Mouse (Mus musculus): ENCODE measurements at regions not wholly inside any gene's neighbourhood (a gene's known extent, or its start where the extent isn't known, plus 50 kb on each side); places are given as distances from the start of the nearest gene placed in this dataset.
"Not testable (repeated sequence)": the region's sequence is repeated elsewhere in the genome, so short reads cannot be mapped to it uniquely, and the experiment has no call there.

DNA sequence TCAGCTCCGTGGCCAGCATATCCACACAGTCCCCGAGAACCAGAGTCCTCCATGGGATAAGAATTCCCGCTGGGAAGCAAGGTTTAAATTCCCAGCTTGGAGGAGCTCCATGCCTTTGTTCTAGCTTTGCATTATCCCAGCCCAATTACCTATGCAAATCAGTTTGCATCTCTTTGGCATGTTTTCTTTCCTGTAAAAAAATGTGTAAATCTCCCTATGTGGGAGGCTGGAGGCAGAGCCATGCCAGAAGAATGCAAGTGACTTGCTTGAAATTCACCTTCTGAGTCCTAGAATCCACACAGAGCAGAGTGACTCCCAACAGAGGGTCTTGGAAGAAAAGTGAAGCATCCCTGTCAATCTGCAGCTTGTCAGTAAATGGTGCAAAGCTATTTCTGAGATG, 388.9 kb downstream of the Tcerg1l start:
- ATAC-seq, result no peak

DNA sequence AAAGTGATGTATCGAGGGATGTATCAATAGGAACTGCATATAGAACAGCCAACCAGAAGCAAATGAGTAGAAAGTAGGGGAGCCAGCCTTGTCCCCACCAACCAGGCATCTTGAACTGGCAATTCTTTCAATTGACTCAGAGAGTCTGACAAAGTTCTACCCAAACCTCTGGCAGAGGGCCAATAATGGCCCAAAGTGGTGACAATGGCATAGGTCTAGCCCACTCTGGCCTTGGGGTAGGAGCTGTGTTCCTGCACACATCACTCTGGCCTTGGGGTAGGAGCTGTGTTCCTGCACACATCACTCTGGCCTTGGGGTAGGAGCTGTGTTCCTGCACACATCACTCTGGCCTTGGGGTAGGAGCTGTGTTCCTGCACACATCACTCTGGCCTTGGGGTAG, 373.5 kb downstream of the Tcerg1l start:
- ATAC-seq, result not testable (repeated sequence)

DNA sequence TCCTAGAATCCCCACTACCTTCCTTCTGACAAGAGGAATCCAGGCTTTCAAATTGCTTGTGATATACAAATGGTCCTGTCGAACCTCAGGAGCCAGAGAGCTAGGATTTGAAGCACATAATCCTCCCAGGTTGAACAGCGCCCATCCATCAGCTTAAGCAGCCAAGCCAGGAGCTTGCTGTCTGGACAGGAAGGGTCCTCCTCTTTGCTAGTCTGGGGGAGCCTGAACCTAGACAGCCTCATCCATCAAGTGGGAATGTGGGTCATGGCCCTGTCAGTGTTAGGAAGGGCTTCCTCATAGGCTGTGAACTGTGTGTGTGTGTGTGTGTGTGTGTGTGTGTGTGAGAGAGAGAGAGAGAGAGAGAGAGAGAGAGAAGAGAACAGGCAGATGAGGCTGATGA, 345.8 kb downstream of the Tcerg1l start:
- ATAC-seq, result no peak

DNA sequence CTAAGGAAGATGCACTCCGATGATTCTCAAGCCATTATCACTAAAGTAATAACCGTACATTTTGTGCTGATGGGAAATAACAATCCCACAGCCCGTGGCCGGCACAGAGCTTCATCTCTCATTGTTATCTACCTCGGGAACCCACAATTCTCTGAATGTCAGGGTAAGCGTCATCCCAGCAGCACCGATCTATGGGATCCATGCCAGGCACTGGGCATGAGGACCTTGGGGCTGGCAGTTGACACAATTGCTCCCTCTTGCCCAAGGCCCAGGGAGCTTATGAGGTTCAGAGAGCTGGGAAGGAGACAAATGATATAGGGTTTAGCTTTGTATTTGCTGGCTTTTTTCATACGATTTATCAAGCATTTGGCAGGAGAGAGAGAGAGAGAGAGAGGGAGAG, 342.8 kb downstream of the Tcerg1l start:
- ATAC-seq, result no peak

DNA sequence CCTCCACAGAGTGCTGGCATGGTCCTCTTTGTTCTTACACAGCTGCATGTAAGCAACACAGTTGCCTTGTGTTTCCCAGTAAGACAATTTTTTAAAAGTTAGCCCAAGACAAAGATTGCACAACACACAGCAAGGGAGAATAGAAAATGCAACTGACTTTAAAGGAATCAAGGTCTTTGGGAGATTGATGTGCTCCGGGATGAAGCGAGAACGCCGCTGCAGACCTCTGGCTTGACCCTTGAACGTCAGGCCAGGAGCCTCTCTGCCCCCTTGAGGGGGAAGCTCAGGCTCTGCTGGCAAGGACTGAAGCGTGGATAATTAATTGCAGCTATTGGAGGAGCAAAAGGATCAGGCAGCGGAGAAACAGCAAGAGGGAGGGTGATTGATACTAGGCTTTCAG, 336.4 kb downstream of the Tcerg1l start:
- ATAC-seq, result no peak

DNA sequence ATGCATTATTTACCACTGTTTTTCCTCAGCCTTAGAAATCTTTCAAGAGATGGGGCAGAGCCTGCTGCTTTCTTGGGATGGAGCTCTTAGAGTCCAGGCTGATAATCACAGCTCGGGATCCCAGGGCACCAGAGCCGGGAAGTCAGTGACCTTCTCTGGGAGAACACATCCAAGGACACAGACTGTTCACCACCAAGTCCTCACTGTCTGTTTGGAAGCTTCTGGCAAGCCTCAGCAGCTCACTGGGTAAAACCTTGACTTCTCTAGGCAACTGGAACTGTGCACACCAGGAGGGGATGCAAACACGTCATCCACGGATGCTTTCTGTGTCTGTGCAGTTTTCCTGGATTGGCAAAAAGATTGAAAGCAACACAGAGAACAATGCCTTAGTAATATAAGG, 330.6 kb downstream of the Tcerg1l start:
- no peak for ATAC-seq

DNA sequence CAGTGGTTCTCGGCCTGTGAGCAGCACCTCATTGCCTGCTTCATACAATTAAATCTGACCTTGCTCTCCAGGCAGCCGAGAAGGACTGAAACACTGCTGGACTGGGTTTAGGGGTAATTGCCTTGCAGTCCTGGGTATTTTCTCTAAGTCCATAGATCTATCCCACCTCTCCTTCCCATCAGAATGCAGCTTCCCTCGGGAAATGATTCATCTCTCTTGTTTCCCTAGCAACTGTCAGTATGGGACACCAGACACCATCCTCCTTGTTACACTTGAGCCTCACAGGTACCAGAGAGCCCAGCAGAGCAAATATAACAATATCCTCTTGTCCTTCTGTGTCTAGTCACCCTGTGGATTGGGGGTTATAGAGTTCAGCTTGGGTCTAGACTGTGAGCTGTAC, 322.3 kb downstream of the Tcerg1l start:
- ATAC-seq, result no peak

DNA sequence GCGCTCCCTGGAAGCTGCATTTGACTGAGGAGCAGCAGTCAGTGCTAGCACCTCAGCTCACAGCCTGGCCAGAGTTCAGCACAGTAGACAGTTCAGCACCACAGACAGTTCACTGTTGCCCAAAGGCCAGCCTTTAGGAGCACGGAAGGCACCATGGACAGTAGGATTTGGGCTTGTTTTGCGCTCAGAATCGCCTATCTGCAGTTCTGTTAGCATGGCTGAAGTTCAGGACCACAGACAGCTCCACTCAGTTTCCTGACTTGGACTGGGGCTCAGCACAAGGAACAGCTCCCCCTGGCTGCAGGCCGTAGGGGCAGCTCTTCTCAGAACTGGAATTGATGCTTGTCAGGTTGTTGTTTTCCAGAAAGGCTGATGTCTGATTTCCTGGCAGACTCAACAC, 313.6 kb downstream of the Tcerg1l start:
- no peak for ATAC-seq

DNA sequence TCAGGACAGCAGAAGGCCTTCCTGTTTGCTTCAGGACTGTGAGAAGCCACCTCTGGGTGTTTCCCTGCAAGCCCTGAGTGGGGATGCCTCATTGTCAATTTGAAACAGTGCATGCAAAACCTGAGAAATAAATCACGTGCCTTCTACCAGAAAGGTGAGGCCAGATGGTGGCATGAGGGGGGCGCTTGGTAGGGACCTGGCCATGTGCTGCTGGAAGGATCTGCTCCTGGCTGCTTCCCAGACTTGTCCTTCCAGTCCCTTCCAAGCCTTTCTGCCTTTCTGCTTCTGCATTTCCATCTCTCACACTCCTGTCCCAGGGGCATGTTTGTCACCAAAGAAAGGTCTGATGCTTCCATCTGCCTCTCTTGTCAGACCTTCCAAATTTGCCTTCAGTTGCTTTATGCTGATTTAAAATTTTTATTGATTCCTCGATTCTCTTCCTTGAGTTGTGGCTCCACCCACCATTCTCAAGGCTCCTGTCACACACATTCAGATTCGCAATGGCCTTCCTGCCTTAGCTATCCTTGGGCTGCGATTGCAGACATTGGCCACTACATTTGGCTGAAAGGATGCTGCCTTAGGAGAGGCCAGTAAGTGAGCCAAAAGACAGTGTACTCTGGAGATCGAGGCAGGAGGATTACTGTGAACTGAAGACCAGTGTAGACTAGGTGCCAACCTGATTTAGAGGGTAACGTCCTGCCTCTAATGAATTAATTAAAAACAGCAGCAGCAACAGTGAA, 289.9 kb downstream of the Tcerg1l start:
- no peak for ATAC-seq

DNA sequence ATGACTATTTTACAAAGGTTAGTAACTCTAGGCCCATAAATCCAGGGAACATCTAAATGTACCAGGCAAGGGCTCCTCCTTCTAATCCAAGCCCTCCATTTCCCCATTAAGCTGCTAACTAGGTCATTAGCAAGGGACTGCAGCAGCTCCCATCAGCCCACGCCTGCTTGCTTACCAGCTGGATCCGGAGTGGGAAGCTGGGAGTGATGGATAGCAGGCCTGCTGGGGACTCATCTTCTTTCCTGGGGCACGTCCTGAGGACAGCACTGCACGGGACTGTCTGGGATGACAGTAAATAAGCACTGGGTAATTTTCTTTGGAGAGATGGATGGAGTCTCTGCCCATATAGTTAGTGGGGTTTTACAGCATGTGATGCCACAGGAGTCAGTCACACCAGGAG, 276.0 kb downstream of the Tcerg1l start:
- no peak for ATAC-seq

DNA sequence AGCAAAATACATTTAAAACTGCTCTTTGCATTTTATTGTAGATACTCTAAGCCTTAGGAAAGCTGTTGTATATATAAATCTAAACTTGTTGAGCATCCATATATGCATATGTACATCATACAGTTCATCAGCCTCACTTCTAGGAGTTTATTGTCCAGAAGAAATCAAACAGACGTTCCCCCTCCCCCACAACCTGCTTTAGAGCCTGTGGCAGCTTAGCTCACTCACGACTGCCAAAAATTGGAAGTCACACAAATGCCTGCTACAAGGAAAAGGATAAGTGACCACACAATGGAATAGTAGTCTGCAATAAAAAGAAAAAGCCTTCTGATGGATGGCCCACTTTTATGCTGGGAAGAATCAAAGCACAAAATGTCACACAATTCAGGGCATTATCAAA, 267.8 kb downstream of the Tcerg1l start:
- ATAC-seq, result no peak

DNA sequence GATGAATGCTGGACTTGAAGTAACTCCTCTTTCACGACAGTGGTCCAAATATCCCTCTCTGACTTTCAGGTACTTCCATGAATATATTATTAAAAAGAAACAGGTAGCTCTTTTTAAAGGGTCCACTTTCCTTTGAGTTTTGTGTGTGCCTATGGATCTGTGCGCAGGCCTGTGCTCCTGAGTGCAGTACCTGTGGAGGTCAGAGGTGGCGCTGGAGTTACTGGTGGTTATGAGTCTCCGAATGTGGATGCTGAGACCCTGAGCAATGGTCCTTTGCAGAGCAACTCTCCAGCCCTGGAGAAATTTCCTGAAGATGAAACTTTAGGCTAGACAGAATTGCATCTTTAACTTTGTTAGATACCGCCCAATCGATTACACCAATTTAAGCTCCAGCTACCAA, 264.1 kb downstream of the Tcerg1l start:
- no peak for ATAC-seq

DNA sequence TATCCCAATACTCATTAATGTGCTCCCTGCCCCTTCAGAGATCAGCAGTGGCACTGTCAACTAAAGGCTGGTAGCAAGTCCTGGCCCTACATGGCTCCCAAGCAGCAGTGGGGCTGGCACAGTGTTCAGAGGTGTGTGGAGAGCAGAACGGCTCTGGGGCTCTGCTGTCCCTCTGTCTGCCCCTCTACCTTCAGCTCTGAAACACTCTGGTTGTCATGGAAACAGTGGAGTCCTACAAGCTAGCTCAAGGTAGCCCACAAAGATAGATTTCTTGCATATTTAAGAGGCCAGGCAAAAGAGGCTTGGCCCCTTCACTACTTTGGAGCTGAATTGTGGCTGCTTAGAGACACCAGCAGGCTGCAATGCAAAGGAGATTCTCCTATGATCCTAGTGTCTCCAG, 259.6 kb downstream of the Tcerg1l start:
- no peak for ATAC-seq

DNA sequence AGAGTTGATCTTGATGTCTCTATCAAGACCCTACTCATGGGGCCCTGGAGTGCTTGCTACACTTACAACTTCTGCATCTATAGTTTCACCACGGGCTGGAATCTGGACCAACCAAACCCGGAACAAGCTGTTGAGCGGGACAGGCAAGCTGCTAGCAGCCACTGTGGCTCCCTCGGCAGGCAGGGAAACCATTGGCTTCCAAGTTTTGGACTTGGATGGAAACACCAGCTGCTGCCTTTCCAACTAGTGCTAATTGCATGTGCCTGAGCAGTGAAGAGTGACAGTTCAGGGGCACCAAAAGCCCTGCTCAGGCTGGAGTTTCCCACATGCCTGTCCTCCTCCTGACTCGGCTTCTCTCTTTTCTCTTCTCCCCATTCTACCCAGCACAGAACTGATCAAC, 257.8 kb downstream of the Tcerg1l start:
- no peak for ATAC-seq

DNA sequence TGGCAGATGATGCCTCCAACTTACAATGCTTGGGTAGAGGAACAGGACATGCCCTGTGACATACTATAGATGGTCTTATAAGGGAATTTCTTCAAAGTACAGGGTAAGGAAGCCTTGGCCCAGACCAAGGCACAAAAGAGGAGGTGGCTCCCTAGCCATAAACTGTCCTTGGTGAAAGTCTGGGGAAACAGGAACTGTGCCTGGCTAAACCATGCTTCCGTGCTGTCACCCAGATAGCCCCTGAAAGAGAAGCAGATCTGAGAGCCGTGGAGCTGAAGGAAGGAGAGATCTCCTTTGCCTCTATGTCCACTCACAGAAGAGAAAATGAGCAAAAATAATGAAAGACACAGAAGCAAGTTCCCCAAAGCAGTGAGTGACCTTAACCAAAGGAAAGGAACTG, 248.0 kb downstream of the Tcerg1l start:
- no peak for ATAC-seq

DNA sequence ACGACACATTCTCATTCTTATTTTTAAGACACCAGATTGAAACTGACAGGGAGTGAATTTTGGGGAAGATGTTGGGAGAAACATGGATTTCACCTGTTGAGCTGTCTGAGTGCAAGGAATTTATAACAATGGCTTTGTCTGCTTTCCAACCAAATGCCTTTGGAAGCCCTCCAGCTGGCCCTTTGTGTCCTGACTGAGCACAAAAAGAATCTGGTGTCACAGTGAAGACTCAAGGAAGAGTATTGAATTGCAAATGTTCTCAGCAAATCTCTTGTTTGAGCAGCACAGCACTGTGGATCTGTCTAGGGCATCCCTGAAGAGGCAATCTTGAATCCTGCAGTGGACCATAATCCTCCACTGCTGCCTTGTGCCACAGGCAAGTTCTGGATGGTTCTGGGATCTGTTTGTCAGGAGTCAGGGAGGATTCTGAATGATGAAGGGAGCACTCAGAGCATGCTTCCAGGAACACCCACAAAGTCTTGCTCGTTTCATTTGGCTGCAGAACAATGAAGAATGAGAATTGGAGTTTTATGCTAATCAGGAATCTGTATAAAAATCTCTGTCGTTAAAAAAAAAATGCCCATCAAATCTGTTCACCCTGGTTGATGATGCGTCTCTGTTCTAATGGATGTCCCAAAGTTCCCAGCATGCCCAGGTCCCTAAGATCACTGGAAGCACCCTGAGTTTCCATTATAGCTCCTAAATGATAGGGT, 243.9 kb downstream of the Tcerg1l start:
- ATAC-seq, result no peak

Data from CD4-positive, CD25-positive, alpha-beta regulatory T cell, adult 4 months (primary cell).